Comparison of ENCODE assay signal across 9 mouse cellular contexts in the genomic region with DNA sequence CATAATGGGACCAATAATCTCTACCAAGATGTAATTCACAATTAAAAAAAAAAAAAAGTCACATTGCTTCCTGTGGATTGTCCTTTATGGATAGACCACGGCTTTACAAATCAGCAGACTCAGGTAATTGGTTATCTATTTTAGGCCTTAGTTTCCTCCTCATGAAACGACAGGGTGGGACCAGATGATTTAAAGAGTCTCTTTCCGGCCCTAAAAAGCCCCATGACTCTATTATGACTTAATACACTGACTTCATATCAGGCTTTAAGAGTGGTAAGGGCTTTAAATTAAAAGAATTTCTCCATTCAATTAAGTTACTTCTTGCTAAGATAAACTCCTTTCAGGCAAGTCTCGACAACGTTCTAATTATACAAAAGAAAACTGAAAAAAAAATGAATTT. TPM values are rescaled to one million over a fixed set of nuclear protein-coding genes. Genes with fewer than 3 reads are reported as not detected.
DNase-seq lines count a peak whose midpoint lies in the region; ATAC-seq lines count a peak whose summit lies in the region.
"Had no signal": no experiment of that assay in that cellular context is flagged by ENCODE, and none has a peak within 500 bp of the region (broad histone marks: within the 10 kb centered on the region; RNA-seq: fewer than 3 reads in every experiment).

No protein-coding gene starts in this region.

- peak overlapping the region; percentile 60 for H3K4me2 ChIP-seq in heart, embryonic 12.5 days
- H3K4me2 ChIP-seq in forebrain, embryonic 16.5 days (ENCODE audit: low read length), result peak overlapping the region; percentile 71
- peak overlapping the region; percentile 99 for H3K4me2 ChIP-seq in liver, embryonic 16.5 days (ENCODE audit: low read depth, low read length)

- ATAC-seq in heart, embryonic 12.5 days (ENCODE audit: insufficient number of reproducible peaks, low FRiP score), result no peak
- peak; percentile 46 for ATAC-seq in CD4-positive, CD25-positive, alpha-beta regulatory T cell, adult 4 months
- ATAC-seq in forebrain, embryonic 16.5 days, result no peak
- ATAC-seq in liver, embryonic 16.5 days (ENCODE audit: low read depth), result no peak

- H3K27me3 ChIP-seq in heart, embryonic 12.5 days (replicated peaks), result no peaks in the 10 kb centered on the region
- no peaks in the 10 kb centered on the region for H3K27me3 ChIP-seq in forebrain, embryonic 16.5 days (replicated peaks; ENCODE audit: control insufficient read depth, insufficient read depth, low read length)
- H3K27me3 ChIP-seq in liver, embryonic 16.5 days (ENCODE audit: control insufficient read depth, insufficient read depth, low read depth, low read length), result 0 out of 2 replicates have a peak, but pooled peaks cover 2% of the 10 kb centered on the region

- peaks cover 29% of the 10 kb centered on the region for H3K4me1 ChIP-seq in heart, embryonic 12.5 days (replicated peaks)
- H3K4me1 ChIP-seq in forebrain, embryonic 16.5 days (replicated peaks; ENCODE audit: control insufficient read depth, insufficient read depth, low read length), result peaks cover 16% of the 10 kb centered on the region
- H3K4me1 ChIP-seq in liver, embryonic 16.5 days (ENCODE audit: control insufficient read depth, low read depth, low read length), result peaks cover 25% of the 10 kb centered on the region

- H3K9me3 ChIP-seq in heart, embryonic 12.5 days (replicated peaks), result no peaks in the 10 kb centered on the region
- H3K9me3 ChIP-seq in forebrain, embryonic 16.5 days (ENCODE audit: control insufficient read depth, low read length), result no peaks in the 10 kb centered on the region
- H3K9me3 ChIP-seq in liver, embryonic 16.5 days (replicated peaks; ENCODE audit: control insufficient read depth, low read length), result no peaks in the 10 kb centered on the region

- no peak overlapping the region for H3K27ac ChIP-seq in heart, embryonic 12.5 days (ENCODE audit: poor library complexity, severe bottlenecking)
- H3K27ac ChIP-seq in forebrain, embryonic 16.5 days (ENCODE audit: low read length), result no peak overlapping the region
- H3K27ac ChIP-seq in liver, embryonic 16.5 days (ENCODE audit: low read length), result no peak overlapping the region

- H3K9ac ChIP-seq in heart, embryonic 12.5 days, result no peak overlapping the region
- no peak overlapping the region for H3K9ac ChIP-seq in forebrain, embryonic 16.5 days (replicated peaks; ENCODE audit: low read depth, low read length)
- H3K9ac ChIP-seq in liver, embryonic 16.5 days (ENCODE audit: low read depth, low read length), result peak overlapping the region; percentile 39; the same call in 1 of the 2 replicates

- no peak for DNase-seq in heart, adult 11 months
- no peak for DNase-seq in frontal cortex, postnatal 36 days (ENCODE audit: low spot score in 2 of 2)
- no peak for DNase-seq in yolk sac, embryonic 10.5 days (ENCODE audit: low spot score)
- DNase-seq in cerebellum, postnatal 10 days, result no peak
- DNase-seq: right cerebral cortex, postnatal 25 days had no signal

- peak overlapping the region; percentile 87 for H3K4me3 ChIP-seq in heart, embryonic 12.5 days
- H3K4me3 ChIP-seq in forebrain, embryonic 16.5 days (replicated peaks; ENCODE audit: low read length), result peak overlapping the region; percentile 8; the same call in 1 of the 2 replicates
- H3K4me3 ChIP-seq in liver, embryonic 16.5 days (ENCODE audit: low read depth, low read length), result peak overlapping the region; percentile 95

- no peaks in the 10 kb centered on the region for H3K36me3 ChIP-seq in heart, embryonic 12.5 days
- no peaks in the 10 kb centered on the region for H3K36me3 ChIP-seq in forebrain, embryonic 16.5 days (ENCODE audit: control insufficient read depth, insufficient read depth)
- no peaks in the 10 kb centered on the region for H3K36me3 ChIP-seq in liver, embryonic 16.5 days (ENCODE audit: control insufficient read depth, insufficient read depth)

- 25% methylated on average over 5 of the region's 5 CpGs for WGBS in heart, embryonic 12.5 days
- WGBS in forebrain, embryonic 16.5 days, result 32% methylated on average over 5 of the region's 5 CpGs
- 10% methylated on average over 5 of the region's 5 CpGs for WGBS in liver, embryonic 16.5 days (ENCODE audit: insufficient replicate concordance)

RNA-seq across cellular contexts. Expression of a gene that starts 1.6 kb away (rescaled TPM):
- polyA plus RNA-seq in heart, embryonic 12.5 days (2016; fragmentation: Nextera tagmentation; extraction: Ambion mirVana), result 131 and 132 TPM in 2 replicates
- polyA plus RNA-seq in CD4-positive, CD25-positive, alpha-beta regulatory T cell, adult 4 months (2017; shearing (Covaris generic)), result 10 to 100 TPM; 58.0 to 90.0 TPM
- 145 and 155 TPM in 2 replicates for polyA plus RNA-seq in forebrain, embryonic 16.5 days (2015; fragmentation: Nextera tagmentation; extraction: Ambion mirVana)
- polyA plus RNA-seq in liver, embryonic 16.5 days (2015; fragmentation: Nextera tagmentation; extraction: Ambion mirVana), result 87.0 and 91.8 TPM in 2 replicates

RNA-seq across cellular contexts. Expression of a gene that starts 51.8 kb away (rescaled TPM):
- polyA plus RNA-seq in heart, embryonic 12.5 days (2016; fragmentation: Nextera tagmentation; extraction: Ambion mirVana), result 62.4 and 72.0 TPM in 2 replicates
- 10 to 100 TPM; 54.8 to 65.4 TPM for polyA plus RNA-seq in CD4-positive, CD25-positive, alpha-beta regulatory T cell, adult 4 months (2017; shearing (Covaris generic))
- polyA plus RNA-seq in forebrain, embryonic 16.5 days (2015; fragmentation: Nextera tagmentation; extraction: Ambion mirVana), result 57.9 and 65.5 TPM in 2 replicates
- 30.0 and 30.3 TPM in 2 replicates for polyA plus RNA-seq in liver, embryonic 16.5 days (2015; fragmentation: Nextera tagmentation; extraction: Ambion mirVana)

Comparison
In these comparisons a context has a peak if more than half of its experiments do, and no peak if none do; other contexts are left out.
1. H3K4me3 ChIP-seq: peak in every context shown above with its lines; median percentile 95 in liver, embryonic 16.5 days; 87 in heart, embryonic 12.5 days; 8 in forebrain, embryonic 16.5 days.